In the genomic region with DNA sequence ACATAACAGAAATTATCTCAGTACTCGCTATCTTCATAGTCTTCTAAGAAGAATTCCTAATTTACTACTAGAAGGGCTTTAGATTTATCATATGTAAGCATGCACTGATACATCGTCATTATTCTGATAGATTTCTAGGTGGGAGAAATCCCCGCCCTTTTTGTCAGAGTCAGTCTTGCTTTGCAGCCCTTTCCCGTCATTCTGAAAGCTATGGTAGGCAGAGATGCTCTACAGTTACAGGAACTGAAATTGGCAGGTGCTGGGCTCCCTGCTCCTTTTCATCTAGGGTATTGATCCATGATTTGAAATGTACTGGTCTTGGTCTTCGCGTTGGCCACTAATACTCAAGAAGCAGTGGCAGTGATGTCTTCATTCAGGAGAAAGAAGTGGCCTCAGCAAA, we compare ENCODE assay signal across 1 mouse cellular context.
TF ChIP-seq lines count a peak whose summit lies in the region.

No protein-coding gene starts in this region.

TF ChIP-seq in CH12.LX, 34 proteins besides CTCF, POLR2A, EP300 and RAD21 (continued from another document):
- TF ChIP-seq MAFK (IDR thresholded peaks at IDR 0.05; ENCODE audit: insufficient replicate concordance, low read length): no peak
- 0 out of 2 replicates have a peak, but pooled peaks have one; percentile 79 for TF ChIP-seq E2F4 (IDR thresholded peaks at IDR 0.05; ENCODE audit: insufficient replicate concordance, low read depth, low read length)
- TF ChIP-seq ZNF384 (IDR thresholded peaks at IDR 0.05; ENCODE audit: low read depth, low read length): no peak
- 0 out of 2 replicates have a peak, but pooled peaks have one; percentile 30 for TF ChIP-seq MYC (IDR thresholded peaks at IDR 0.05; ENCODE audit: low read depth, low read length)
- no peak for TF ChIP-seq SMC3 (IDR thresholded peaks at IDR 0.05; ENCODE audit: low read depth, low read length)
- no peak for TF ChIP-seq GABPA (IDR thresholded peaks at IDR 0.05; ENCODE audit: insufficient replicate concordance, low read depth, low read length)
- no peak for TF ChIP-seq CHD1 (IDR thresholded peaks at IDR 0.05; ENCODE audit: low read depth, low read length)
- TF ChIP-seq ELF1 (IDR thresholded peaks at IDR 0.05; ENCODE audit: low read depth, low read length): no peak
- TF ChIP-seq IRF4 (IDR thresholded peaks at IDR 0.05; ENCODE audit: low read depth, low read length): peak; percentile 98
- peak; percentile 85 for TF ChIP-seq JUN (IDR thresholded peaks at IDR 0.05; ENCODE audit: insufficient read depth, low read depth, low read length)
- TF ChIP-seq RCOR1 (conservative IDR thresholded peaks at IDR 0.05; ENCODE audit: low read depth, low read length): peak; percentile 82; the same call in 1 of the 2 replicates
TF ChIP-seq in CH12.LX: peak in this region for 11.
